Mouse (Mus musculus) left cerebral cortex, postnatal 14 days (tissue): Measurements from ENCODE around the gene Gm49601. TPM values are rescaled to one million over a fixed set of nuclear protein-coding genes. Genes with fewer than 3 reads are reported as not detected.

Source experiments
- DNase-seq, 2 experiments: peaks; one replicate each; pipeline ENCODE4 v3.0.0; 2021 to 2022; ENCODE audit warnings: low spot score in 2 of 2, mixed read lengths in 1 of 2
- intact Hi-C: fragments of 180-260 bp; cut with DNase I; formaldehyde crosslinking; loops from one replicate; pipeline ENCODE4 v1.15.1; 2025
- total RNA-seq, 2 experiments: library from RNA; stranded (reverse); gene quantifications; 2 replicates each; pipeline ENCODE4 v1.2.3; 2021

Gm49601 gene
- total RNA-seq, 2 experiments from 2014 or later: 216 to 232 TPM

- intact Hi-C loops: no loop called here
- DNase-seq: no peak
Observed at GRCm38 (mm10) chr16:18631141-18631540, 4.9 kb upstream of the Gm49601 start.

DNA sequence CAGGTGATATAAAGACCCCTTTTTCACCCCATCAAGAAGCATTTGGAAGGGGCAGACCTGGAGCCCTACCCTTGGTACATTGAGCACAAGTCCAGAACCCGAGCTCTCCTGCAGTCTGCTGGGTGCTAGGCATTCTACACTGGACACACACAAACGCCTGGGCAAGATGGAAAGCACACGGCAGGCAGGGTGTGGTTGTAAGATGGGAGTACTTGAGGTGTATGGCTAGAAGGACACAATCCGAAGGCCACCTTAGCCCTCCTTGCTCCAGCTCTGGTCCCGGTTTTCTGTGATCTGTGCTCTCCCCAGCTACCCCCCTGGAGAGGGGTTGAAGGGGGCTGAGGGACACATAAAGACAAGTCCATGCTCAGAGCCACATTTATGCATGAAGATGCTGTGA is 4.1 kb upstream of the Gm49601 start:
- intact Hi-C loops: no loop called here
- DNase-seq: no peak

DNA sequence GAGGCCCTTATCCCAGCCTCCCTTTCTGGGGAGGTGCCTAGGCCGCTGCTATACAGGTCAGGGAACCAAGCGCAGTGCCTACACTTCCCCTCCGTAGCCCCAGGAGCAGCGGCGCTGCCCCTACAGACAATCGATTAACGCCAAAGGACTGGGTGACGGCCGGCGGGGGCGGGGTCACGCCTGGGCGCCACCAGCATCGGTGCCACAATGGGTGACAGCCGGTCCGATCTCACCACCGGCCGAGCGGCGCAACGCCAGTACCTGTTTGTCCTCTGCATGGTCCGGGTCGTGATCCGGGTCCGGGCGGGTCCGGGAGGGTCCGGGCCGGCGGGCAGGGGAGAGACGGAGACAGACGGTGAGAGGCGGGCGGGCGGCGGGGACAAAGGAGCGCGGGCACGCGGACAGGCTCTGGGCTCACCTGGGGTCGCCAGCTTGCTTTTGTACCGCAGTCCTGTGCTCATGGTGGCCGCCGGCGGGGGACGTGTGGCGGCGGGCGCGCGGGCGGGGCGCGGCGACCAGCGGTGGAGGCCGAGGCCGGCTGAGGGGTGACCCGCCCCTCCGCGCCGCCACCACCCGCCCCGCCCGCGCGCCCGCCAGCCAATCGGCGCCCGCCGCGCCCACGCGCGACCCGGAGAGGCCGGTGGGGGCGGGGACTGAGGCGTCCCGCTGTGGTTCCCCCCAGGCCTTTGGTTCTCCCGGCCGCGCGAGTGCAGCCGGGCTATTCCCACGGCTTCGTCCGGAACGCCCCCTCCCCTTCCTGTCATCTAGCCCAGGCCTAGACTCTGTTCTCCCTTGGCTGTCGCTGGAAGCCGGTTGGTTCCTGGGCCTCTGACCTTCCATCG is 3.4 kb upstream of the Gm49601 start, which contains the start of gene Sept5:
Gene Sept5, minus strand, starts transcription at position 565 of the 842 bp plus-strand sequence.
- intact Hi-C loops: loop anchor here (5.0 kb wide), 1 partner anchor 168 kb away; no protein-coding TSS in a partner anchor
- peak; percentile 51 to 75 for DNase-seq

DNA sequence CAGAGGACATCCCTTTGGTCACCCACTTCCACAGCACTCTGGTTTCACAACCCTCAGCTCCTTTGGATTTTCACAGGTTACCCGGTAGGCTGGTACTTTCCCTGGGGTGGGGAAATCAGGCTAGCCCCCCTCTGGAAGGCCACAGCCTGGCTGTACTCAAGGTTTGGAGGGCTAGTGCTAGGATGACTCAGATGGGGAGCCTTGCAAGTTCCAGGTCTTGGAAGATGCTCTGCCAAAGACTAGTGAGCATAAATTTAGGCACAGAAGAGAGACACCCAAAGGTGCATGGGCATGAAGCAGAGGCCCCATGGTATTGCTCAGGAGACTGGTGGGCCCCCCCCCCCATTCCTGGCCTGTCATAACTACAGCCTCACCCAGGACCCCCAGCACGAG is 2.7 kb upstream of the Gm49601 start:
- DNase-seq: no peak
- intact Hi-C loops: loop anchor here (5.0 kb wide), 1 partner anchor 168 kb away; no protein-coding TSS in a partner anchor

GRCm38 (mm10) chr16:18628206-18628947 is 2.1 kb upstream of the Gm49601 start:
- peak in 1 of 2 experiments; percentile 46 for DNase-seq
- intact Hi-C loops: loop anchor here (5.0 kb wide), 1 partner anchor 169 kb away; no protein-coding TSS in a partner anchor

- peak in 1 of 2 experiments; percentile 31 for DNase-seq
- intact Hi-C loops: loop anchor here (2.0 to 5.0 kb wide), 2 partner anchors 52 to 170 kb away; no protein-coding TSS in a partner anchor
Observed at GRCm38 (mm10) chr16:18627163-18627562, 936 bp upstream of the Gm49601 start.

DNA sequence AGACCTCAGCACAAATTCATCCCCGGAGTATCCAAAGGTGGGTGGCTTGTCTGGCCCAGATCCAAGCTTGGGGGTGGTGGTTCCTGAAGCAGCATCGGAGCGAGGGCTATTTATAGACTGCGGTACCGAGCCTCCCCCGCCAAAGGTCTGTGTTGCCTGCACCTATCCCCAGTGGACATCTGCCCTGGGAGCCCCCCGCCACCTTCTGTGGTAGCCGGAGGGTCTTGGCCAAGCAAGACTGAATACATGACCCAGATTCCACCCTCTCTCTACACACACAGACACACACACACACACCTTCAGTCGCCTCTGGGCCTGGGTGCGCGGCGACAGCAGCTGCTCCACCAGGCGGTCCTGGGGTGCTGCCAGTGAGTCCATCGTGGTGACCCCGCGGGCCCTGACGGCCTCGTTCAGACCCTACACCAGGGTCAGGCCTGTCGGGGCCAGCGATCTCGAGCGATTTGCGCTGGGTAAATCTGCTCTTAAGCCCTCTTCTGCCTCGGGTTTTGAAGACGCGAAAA is 376 bp downstream of the Gm49601 start:
- peak; percentile 78 to 85 for DNase-seq
- intact Hi-C loops: loop anchor here (2.0 to 5.0 kb wide), 2 partner anchors 53 to 171 kb away; no protein-coding TSS in a partner anchor

- intact Hi-C loops: loop anchor here (5.0 kb wide), 1 partner anchor 172 kb away; no protein-coding TSS in a partner anchor
- DNase-seq: peak in 1 of 2 experiments; percentile 31
Observed at GRCm38 (mm10) chr16:18625097-18625496, 1.1 kb downstream of the Gm49601 start.

GRCm38 (mm10) chr16:18624641-18625040 is 1.6 kb downstream of the Gm49601 start:
- intact Hi-C loops: loop anchor here (5.0 kb wide), 1 partner anchor 173 kb away; no protein-coding TSS in a partner anchor
- no peak for DNase-seq

GRCm38 (mm10) chr16:18623751-18624540 is 2.3 kb downstream of the Gm49601 start:
- intact Hi-C loops: no loop called here
- peak in 1 of 2 experiments; percentile 23 for DNase-seq

GRCm38 (mm10) chr16:18622916-18623750 is 3.1 kb downstream of the Gm49601 start:
- DNase-seq: peak in 1 of 2 experiments; percentile 33
- intact Hi-C loops: no loop called here

- peak in 1 of 2 experiments; percentile 20 for DNase-seq
- intact Hi-C loops: no loop called here
Observed at GRCm38 (mm10) chr16:18622019-18622418, 4.2 kb downstream of the Gm49601 start, which contains the start of gene Gp1bb. Gp1bb (minus strand) TSS chr16:18622403.

DNA sequence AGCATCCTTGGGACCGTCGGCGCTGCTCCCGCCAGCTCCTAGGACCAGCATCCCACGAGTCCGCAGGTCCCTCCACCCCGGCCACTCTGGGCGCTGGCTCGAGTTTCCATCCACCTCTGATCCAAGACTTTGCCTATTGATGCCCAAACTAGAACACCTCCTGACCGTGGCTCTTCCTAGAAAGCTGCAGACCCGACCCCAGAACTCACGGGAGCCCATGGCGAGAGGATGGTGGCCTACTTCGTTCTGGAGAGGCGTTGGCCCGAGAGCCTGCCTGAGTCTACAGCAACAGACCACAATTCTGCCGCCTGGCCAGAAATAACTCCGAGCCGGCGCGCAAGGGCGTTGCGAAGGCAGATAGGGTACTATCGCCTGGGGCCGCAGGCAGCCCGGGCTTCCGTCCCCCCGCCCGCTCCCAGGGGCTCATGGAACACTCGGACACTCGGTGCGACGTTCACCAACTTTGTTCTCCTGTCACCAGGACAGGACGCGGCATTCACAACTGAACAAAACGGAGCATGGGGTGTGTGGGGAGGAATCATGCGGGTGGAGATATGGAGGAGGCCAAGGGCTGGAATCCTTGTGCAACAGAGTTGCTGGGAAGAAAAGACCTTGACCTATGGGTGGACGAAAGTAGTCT is 4.7 kb downstream of the Gm49601 start:
- intact Hi-C loops: no loop called here
- peak in 1 of 2 experiments; percentile 49 for DNase-seq

- intact Hi-C loops: no loop called here
- peak in 1 of 2 experiments; percentile 70 for DNase-seq
Observed at GRCm38 (mm10) chr16:18620601-18621361, 5.4 kb downstream of the Gm49601 start.

GRCm38 (mm10) chr16:18620201-18620600 is 6.0 kb downstream of the Gm49601 start:
- peak in 1 of 2 experiments; percentile 43 for DNase-seq
- intact Hi-C loops: no loop called here

GRCm38 (mm10) chr16:18619110-18619509 is 7.1 kb downstream of the Gm49601 start:
- intact Hi-C loops: loop anchor here (5.0 kb wide), 1 partner anchor 272 kb away; the partner anchor contains the start of genes Arvcf and Tango2
- no peak for DNase-seq
